Mouse (Mus musculus) midbrain, embryonic 15.5 days (tissue): ENCODE results near the gene Mdfi. TPM values are rescaled to one million over a fixed set of nuclear protein-coding genes. Genes with fewer than 3 reads are reported as not detected.

ENCODE experiments used
- ATAC-seq: fragments of 200-750 bp; cut with Nextera tagmentation; replicated peaks from 2 replicates; pipeline ENCODE4 v1.8.0; 2017; ENCODE audit warnings: moderate TSS enrichment
- H3K27ac ChIP-seq: fragments of 300-500 bp; sonication (generic); 2 replicates; pipeline ENCODE4 v1.5.1; 2015; ENCODE audit warnings: mild to moderate bottlenecking, inconsistent platforms
- H3K27me3 ChIP-seq: fragments of 300-500 bp; sonication (generic); replicated peaks from 2 replicates; pipeline ENCODE4 v1.6.1; 2015; ENCODE audit warnings: inconsistent platforms
- H3K36me3 ChIP-seq: fragments of 300-500 bp; sonication (generic); replicated peaks from 2 replicates; pipeline ENCODE4 v1.6.1; 2015; ENCODE audit warnings: inconsistent platforms
- H3K4me1 ChIP-seq: fragments of 300-500 bp; sonication (generic); 2 replicates; pipeline ENCODE4 v1.6.1; 2015; ENCODE audit warnings: inconsistent platforms
- H3K4me2 ChIP-seq: fragments of 300-500 bp; sonication (generic); 2 replicates; pipeline ENCODE4 v1.6.1; 2015; ENCODE audit warnings: inconsistent platforms, mild to moderate bottlenecking, moderate library complexity
- H3K4me3 ChIP-seq: fragments of 300-500 bp; sonication (generic); 2 replicates; pipeline ENCODE4 v1.5.1; 2015; ENCODE audit warnings: mild to moderate bottlenecking, inconsistent platforms
- H3K9ac ChIP-seq: fragments of 300-500 bp; sonication (generic); 2 replicates; pipeline ENCODE4 v1.6.1; 2015; ENCODE audit warnings: mild to moderate bottlenecking, inconsistent platforms
- H3K9me3 ChIP-seq: fragments of 300-500 bp; sonication (generic); 2 replicates; pipeline ENCODE4 v1.6.1; 2016; ENCODE audit warnings: inconsistent platforms
- WGBS: fragments of 180-500 bp; shearing (Covaris S2); methylation state at CpG from one replicate; pipeline ENCODE4 v1.1.7; 2015; ENCODE audit warnings: mixed read lengths; 5-methylcytosine and 5-hydroxymethylcytosine counted together
- polyA plus RNA-seq: library from polyadenylated mRNA; unstranded; fragments of >200 nt; fragmentation: Nextera tagmentation; extraction: Ambion mirVana; gene quantifications from 2 replicates; pipeline ENCODE4 v1.2.1, GENCODE M21; 2015

Gene Mdfi
- polyA plus RNA-seq, 1 experiment from 2014 or later, result 2.7 TPM

DNA sequence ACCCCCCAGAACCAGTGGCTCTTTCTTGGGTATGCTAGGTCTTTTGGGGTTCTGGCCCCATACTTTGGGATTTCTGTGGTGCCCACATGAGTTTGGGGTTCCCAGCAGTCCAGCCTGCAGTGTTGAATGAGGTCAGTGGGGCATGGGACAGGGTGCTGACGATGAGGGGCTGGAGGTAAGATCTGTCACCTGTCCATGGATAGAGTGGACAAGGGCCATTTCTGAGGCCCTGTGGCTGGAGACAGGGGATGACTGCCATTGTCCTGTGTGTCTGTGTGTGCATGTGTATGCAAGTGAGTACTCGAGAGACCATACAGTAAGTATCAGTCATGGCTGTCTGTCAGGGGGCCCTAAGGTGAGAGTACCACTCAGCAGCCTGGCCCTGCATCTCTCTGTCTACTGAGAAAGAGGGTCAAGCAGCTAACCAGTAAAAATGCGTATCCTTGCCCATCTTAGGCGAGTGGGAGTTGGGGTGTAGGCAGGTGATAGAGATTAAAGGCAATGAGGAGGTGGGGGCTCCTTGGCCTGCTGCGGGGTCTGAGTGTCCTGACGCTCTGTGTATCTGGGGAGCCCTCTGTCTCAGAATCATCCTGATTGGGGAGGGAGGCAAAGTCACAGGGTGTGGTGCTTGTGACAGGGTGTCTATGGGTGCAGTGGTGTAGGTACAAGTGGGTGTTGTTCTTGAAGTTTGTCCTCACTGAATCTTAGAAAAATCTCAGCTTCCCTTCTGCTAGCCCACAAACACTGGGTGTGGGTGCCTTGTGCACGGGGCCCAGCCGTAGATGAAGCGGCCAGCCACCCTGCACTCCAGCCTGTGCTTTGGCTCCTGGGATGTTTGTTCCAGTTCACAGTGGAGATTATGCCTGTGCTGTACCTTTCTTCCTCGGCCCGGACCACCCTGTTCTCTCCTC is 64.8 kb downstream of the Mdfi start:
- no peaks in the 10 kb centered on the region; the same call in 1 of the 2 replicates for H3K9me3 ChIP-seq
- H3K9ac ChIP-seq, result no peak overlapping the region
- ATAC-seq, result no peak
- H3K4me3 ChIP-seq, result no peak overlapping the region
- no peaks in the 10 kb centered on the region for H3K4me1 ChIP-seq
- H3K27me3 ChIP-seq, result no peaks in the 10 kb centered on the region
- 85% methylated on average over 11 of the region's 11 CpGs for WGBS
- H3K27ac ChIP-seq, result no peak overlapping the region
- no peak overlapping the region for H3K4me2 ChIP-seq
- no peaks in the 10 kb centered on the region for H3K36me3 ChIP-seq

DNA sequence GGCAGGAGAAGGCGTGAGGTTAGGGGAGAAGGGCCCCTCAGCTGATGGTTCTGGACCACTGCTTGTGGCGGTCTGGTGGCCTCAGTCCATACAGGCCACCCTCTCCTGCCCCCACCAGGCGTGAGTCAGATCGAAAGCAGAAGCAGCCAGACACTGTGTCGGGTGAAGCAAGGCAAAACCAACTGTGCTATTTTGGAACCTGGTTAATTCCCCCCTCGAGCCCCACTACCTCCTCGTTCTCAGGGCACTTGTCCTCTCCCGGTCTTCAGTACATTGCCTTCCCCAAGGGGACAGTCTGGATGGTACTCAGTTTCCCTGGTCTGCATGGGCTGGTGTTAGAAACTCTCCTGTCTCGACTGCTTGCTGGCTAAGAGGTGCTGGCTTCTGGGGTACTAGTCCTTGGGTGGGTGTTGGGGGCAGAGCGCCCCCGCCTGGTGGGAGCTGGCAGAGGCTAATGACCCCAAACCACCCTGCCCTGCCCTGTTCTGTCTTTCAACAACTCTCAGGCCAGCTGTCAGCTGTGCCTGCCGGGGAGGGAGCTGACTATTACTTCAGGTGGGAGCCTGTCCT is 65.7 kb downstream of the Mdfi start:
- Histone ChIP-seq H3K36me3 (no peaks in the 10 kb centered on the region), H3K4me1 (no peaks in the 10 kb centered on the region), H3K27me3 (no peaks in the 10 kb centered on the region), H3K27ac (no peak overlapping the region), H3K9me3 (no peaks in the 10 kb centered on the region; the same call in 1 of the 2 replicates), H3K4me3 (no peak overlapping the region), H3K4me2 (no peak overlapping the region), H3K9ac (no peak overlapping the region)
- WGBS, result 55% methylated on average over 12 of the region's 12 CpGs
- ATAC-seq, result no peak

DNA sequence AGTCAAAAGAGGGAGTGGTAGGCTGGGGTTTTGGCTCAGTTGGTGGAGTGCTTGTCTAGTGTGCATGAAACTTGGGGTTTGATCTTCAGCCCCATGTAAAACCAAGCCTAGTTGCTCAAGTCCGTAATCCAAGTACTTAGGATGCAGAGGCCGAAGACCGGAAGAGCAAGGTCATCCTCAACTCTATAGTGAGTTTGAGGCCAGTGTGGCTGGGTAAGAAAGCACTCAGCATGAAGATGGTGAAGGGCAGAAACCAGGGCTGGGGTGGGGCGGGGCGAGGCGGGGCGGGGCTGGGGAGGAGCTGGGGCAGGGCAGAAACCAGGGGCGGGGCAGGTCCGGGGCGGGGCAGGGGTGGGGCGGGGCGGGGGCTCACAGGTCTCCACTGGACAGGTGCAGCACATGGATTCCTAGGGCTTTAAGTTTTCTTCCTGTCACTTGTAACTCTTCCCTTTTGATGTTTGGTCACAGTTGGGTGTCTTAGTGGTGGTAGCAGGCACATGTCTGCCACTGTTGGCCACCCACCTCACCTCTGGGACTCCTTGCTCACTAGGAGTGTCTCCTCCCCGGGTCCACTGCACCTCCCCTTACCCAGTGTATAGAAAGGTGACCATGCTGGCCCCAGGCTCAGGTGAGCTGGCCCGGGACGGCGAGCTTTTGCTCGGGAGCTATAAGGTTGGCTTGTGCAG is 66.9 kb downstream of the Mdfi start:
- Histone ChIP-seq H3K4me3 (no peak overlapping the region), H3K9ac (no peak overlapping the region)
- no peak for ATAC-seq

DNA sequence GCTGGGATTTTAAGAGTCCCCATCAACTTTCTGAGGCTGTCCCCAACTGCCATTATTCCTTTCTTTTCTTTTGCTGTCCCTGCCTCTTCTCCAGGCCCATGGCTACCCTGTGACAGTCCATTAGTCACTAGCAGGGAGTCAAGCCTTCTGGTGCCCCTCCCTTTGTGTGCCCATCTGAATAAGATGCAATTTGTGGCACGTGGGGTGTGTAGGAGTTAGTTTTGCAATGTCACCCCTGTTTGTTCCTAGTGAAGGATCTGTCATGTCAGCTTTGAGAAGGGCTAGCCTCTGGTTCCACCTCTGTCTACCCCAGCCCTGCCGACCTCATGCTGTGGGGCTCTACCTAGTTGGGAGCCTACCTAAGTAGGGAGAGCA is 67.4 kb downstream of the Mdfi start:
- Histone ChIP-seq H3K27me3 (no peaks in the 10 kb centered on the region), H3K27ac (no peak overlapping the region), H3K4me3 (no peak overlapping the region), H3K9ac (no peak overlapping the region), H3K4me1 (peaks cover 6% of the 10 kb centered on the region), H3K36me3 (no peaks in the 10 kb centered on the region), H3K4me2 (no peak overlapping the region), H3K9me3 (no peaks in the 10 kb centered on the region; the same call in 1 of the 2 replicates)
- WGBS, result 70% methylated on average over 2 of the region's 2 CpGs
- ATAC-seq, result no peak

More for the DNA sequence above, 66.9 kb downstream of the Mdfi start:
- WGBS, result 55% methylated on average over 14 of the region's 17 CpGs
- H3K27ac ChIP-seq, result no peak overlapping the region
- H3K9me3 ChIP-seq, result no peaks in the 10 kb centered on the region; the same call in 1 of the 2 replicates
- H3K27me3 ChIP-seq, result no peaks in the 10 kb centered on the region
- no peaks in the 10 kb centered on the region for H3K36me3 ChIP-seq
- H3K4me2 ChIP-seq, result no peak overlapping the region
- peaks cover 2% of the 10 kb centered on the region for H3K4me1 ChIP-seq

DNA sequence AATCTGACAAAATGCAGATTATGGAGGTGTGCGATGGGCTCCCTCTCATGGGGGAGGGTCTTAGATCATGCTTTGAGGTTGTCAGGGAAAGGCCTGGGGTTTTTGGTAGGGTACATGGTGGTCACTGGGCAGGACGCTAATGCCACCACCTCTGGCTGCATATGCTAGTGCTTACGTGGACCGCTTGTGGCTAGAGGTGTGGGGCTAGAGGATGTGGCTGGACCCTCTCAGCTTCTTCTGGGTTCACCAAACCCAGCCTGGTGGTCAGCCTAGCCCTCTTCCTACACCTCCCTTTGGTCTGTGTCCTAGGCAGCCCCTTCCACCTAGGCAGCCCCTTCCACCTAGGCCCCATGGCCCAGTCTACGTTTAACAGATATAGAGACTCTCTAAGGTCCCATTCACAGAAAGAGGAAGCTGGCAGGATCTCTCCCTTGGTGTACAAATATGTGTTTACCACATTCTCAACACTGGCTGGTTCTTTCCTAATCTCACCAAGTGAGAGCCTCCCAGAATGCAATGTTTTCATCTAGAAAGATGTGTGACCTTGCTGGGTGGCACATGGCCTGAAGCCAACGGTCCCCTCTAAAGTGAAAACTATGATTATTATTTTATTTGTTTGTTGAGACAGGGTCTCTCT is 68.0 kb downstream of the Mdfi start:
- Histone ChIP-seq H3K36me3 (no peaks in the 10 kb centered on the region), H3K4me2 (no peak overlapping the region), H3K4me1 (peaks cover 6% of the 10 kb centered on the region), H3K9ac (no peak overlapping the region), H3K4me3 (no peak overlapping the region), H3K27ac (no peak overlapping the region), H3K9me3 (no peaks in the 10 kb centered on the region), H3K27me3 (no peaks in the 10 kb centered on the region)
- 85% methylated on average over 6 of the region's 6 CpGs for WGBS
- no peak for ATAC-seq

DNA sequence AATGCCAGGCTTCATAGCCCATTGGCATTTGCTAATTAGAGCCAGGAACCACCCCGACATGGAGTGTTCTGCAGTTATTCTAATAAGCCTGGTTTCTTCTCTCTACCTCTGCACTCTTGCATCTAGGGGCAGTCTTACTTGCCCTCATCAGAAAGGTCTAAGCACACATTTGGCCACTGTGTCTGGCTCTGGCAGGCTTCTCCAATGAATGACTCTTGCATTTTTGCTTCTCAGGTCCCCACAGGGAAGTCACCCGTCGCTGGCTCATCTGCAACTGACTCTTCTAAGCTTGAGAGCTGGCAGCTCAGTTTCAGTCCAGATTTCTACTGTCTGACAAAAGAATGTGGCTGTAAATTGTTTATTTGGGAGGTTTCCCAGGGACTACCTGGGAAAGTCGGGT is 68.5 kb downstream of the Mdfi start:
- no peak overlapping the region for H3K4me3 ChIP-seq
- H3K9ac ChIP-seq, result no peak overlapping the region
- no peaks in the 10 kb centered on the region for H3K27me3 ChIP-seq
- ATAC-seq, result no peak
- peaks cover 6% of the 10 kb centered on the region for H3K4me1 ChIP-seq
- no peak overlapping the region for H3K4me2 ChIP-seq
- H3K9me3 ChIP-seq, result no peaks in the 10 kb centered on the region
- H3K27ac ChIP-seq, result no peak overlapping the region
- H3K36me3 ChIP-seq, result no peaks in the 10 kb centered on the region
- 83% methylated on average over 4 of the region's 4 CpGs for WGBS

Other genes with a start within 250 kb of the Mdfi start
- 39.7 TPM in 2 replicates for gene Bysl, start 223.2 kb downstream of the Mdfi start, polyA plus RNA-seq
- gene Med20, start 223.1 kb downstream of the Mdfi start, polyA plus RNA-seq, result 49.6 and 50.4 TPM in 2 replicates
- gene Gm20517, start 223.1 kb downstream of the Mdfi start, polyA plus RNA-seq, result 2.0 and 2.9 TPM in 2 replicates
- 9.0 and 9.5 TPM in 2 replicates for gene Usp49, start 204.0 kb downstream of the Mdfi start, polyA plus RNA-seq
- gene Tomm6, start 146.3 kb downstream of the Mdfi start, polyA plus RNA-seq, result 242 and 256 TPM in 2 replicates
- gene Frs3, start 145.7 kb downstream of the Mdfi start, polyA plus RNA-seq, result 46.7 and 49.0 TPM in 2 replicates
- gene Gm21981, start 140.2 kb downstream of the Mdfi start, polyA plus RNA-seq, result 0.79 and 1.0 TPM in 2 replicates
- gene Prickle4, start 140.0 kb downstream of the Mdfi start, polyA plus RNA-seq, result 0.80 and 1.3 TPM in 2 replicates
- gene Pgc, start 107.8 kb downstream of the Mdfi start, polyA plus RNA-seq, result not detected in 2 replicates
- 3.2 and 3.8 TPM in 2 replicates for gene Tfeb, start 97.7 kb downstream of the Mdfi start, polyA plus RNA-seq
- gene Foxp4, start 90.0 kb upstream of the Mdfi start, polyA plus RNA-seq, result 43.3 and 46.6 TPM in 2 replicates
- gene 1700122O11Rik, start 203.6 kb upstream of the Mdfi start, polyA plus RNA-seq, result not detected in 2 replicates